ENCODE assay signal across 30 mouse cellular contexts in the genomic region with DNA sequence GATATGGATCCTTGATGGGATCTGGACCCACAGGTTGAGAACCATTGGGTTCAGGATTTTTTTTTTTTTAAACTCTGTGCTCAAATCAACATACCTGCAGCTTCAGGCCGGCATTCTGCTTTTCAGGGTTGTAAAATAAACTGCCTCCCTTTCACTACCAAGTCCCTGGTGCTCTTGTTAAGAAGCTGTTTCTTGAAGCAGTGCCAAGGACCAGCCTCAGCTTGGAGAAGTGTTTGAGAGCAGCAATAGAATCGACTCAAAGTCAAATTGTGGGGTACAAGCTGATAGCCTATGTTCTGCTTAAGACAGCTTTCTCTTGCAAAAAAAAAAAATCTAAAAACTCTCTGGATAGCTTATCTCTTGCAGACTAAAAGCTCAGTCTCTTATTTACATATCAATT. TPM values are rescaled to one million over a fixed set of nuclear protein-coding genes. Genes with fewer than 3 reads are reported as not detected.
A peak's percentile ranks its signal among the peaks of the same experiment; 100 is the strongest.
DNase-seq lines count a peak whose midpoint lies in the region; ATAC-seq and TF ChIP-seq lines count a peak whose summit lies in the region.
"Had no signal": no experiment of that assay in that cellular context is flagged by ENCODE, and none has a peak within 500 bp of the region (broad histone marks: within the 10 kb centered on the region; RNA-seq: fewer than 3 reads in every experiment).

No protein-coding gene starts in this region.

- H3K27me3 ChIP-seq in embryonic facial prominence, embryonic 14.5 days (replicated peaks; ENCODE audit: control insufficient read depth, insufficient read depth, low read length): no peaks in the 10 kb centered on the region
- no peaks in the 10 kb centered on the region for H3K27me3 ChIP-seq in embryonic facial prominence, embryonic 10.5 days (replicated peaks; ENCODE audit: low read depth, poor library complexity, severe bottlenecking)
- H3K27me3 ChIP-seq in limb, embryonic 13.5 days: 0 out of 2 replicates have a peak, but pooled peaks cover 3% of the 10 kb centered on the region
- H3K27me3 ChIP-seq in limb, embryonic 10.5 days (ENCODE audit: low read depth, poor library complexity, severe bottlenecking): no peaks in the 10 kb centered on the region
- H3K27me3 ChIP-seq in midbrain, postnatal 0 days (ENCODE audit: insufficient read depth, low read length): no peaks in the 10 kb centered on the region
- H3K27me3 ChIP-seq in midbrain, embryonic 10.5 days (ENCODE audit: low read depth, poor library complexity, severe bottlenecking): no peaks in the 10 kb centered on the region
- no peaks in the 10 kb centered on the region for H3K27me3 ChIP-seq in intestine, embryonic 16.5 days (replicated peaks; ENCODE audit: control insufficient read depth, insufficient read depth, low read length)
- H3K27me3 ChIP-seq: embryonic facial prominence, embryonic 12.5 days; forebrain, embryonic 12.5 days; heart, embryonic 13.5 days; hindbrain, embryonic 12.5 days; hindbrain, embryonic 15.5 days; intestine, embryonic 15.5 days; Patski had no signal

- H3K36me3 ChIP-seq in embryonic facial prominence, embryonic 14.5 days (ENCODE audit: control insufficient read depth, insufficient read depth, low read length): no peaks in the 10 kb centered on the region
- no peaks in the 10 kb centered on the region for H3K36me3 ChIP-seq in embryonic facial prominence, embryonic 10.5 days (replicated peaks)
- H3K36me3 ChIP-seq in limb, embryonic 13.5 days: no peaks in the 10 kb centered on the region
- no peaks in the 10 kb centered on the region for H3K36me3 ChIP-seq in limb, embryonic 10.5 days
- H3K36me3 ChIP-seq in midbrain, postnatal 0 days (ENCODE audit: insufficient read depth, low read length): no peaks in the 10 kb centered on the region
- no peaks in the 10 kb centered on the region for H3K36me3 ChIP-seq in midbrain, embryonic 10.5 days
- H3K36me3 ChIP-seq in intestine, embryonic 16.5 days (ENCODE audit: control insufficient read depth, insufficient read depth, low read length): no peaks in the 10 kb centered on the region
- H3K36me3 ChIP-seq: embryonic facial prominence, embryonic 12.5 days; forebrain, embryonic 12.5 days; G1E; heart, embryonic 10.5 days; heart, embryonic 13.5 days; hindbrain, embryonic 12.5 days; hindbrain, embryonic 15.5 days; intestine, embryonic 15.5 days had no signal

- no peak overlapping the region for H3K27ac ChIP-seq in embryonic facial prominence, embryonic 14.5 days (replicated peaks; ENCODE audit: low read depth, low read length)
- no peak overlapping the region for H3K27ac ChIP-seq in embryonic facial prominence, embryonic 10.5 days (replicated peaks)
- H3K27ac ChIP-seq in limb, embryonic 13.5 days: no peak overlapping the region
- H3K27ac ChIP-seq in limb, embryonic 10.5 days: no peak overlapping the region
- H3K27ac ChIP-seq in midbrain, postnatal 0 days (ENCODE audit: low read depth, low read length): no peak overlapping the region
- no peak overlapping the region for H3K27ac ChIP-seq in midbrain, embryonic 10.5 days (replicated peaks)
- peak overlapping the region; percentile 64; the same call in 1 of the 2 replicates for H3K27ac ChIP-seq in olfactory bulb, adult 2 months (ENCODE audit: insufficient read depth, low read depth, low read length)
- H3K27ac ChIP-seq in intestine, embryonic 16.5 days (ENCODE audit: low read length): no peak overlapping the region
- H3K27ac ChIP-seq: embryonic facial prominence, embryonic 12.5 days; forebrain, embryonic 12.5 days; heart, adult 2 months; heart, embryonic 10.5 days; heart, embryonic 13.5 days; hindbrain, embryonic 12.5 days; hindbrain, embryonic 15.5 days; intestine, embryonic 15.5 days had no signal

- H3K9me3 ChIP-seq in embryonic facial prominence, embryonic 14.5 days (ENCODE audit: control insufficient read depth, low read length): no peaks in the 10 kb centered on the region
- H3K9me3 ChIP-seq in embryonic facial prominence, embryonic 10.5 days: no peaks in the 10 kb centered on the region
- H3K9me3 ChIP-seq in limb, embryonic 13.5 days: no peaks in the 10 kb centered on the region
- H3K9me3 ChIP-seq in limb, embryonic 10.5 days (replicated peaks): no peaks in the 10 kb centered on the region
- no peaks in the 10 kb centered on the region for H3K9me3 ChIP-seq in midbrain, postnatal 0 days (ENCODE audit: low read length)
- no peaks in the 10 kb centered on the region for H3K9me3 ChIP-seq in midbrain, embryonic 10.5 days (replicated peaks)
- H3K9me3 ChIP-seq in intestine, embryonic 16.5 days (ENCODE audit: control insufficient read depth, low read length): no peaks in the 10 kb centered on the region
- H3K9me3 ChIP-seq: embryonic facial prominence, embryonic 12.5 days; forebrain, embryonic 12.5 days; G1E; heart, embryonic 10.5 days; heart, embryonic 13.5 days; hindbrain, embryonic 12.5 days; hindbrain, embryonic 15.5 days; intestine, embryonic 15.5 days had no signal

- no peak for TF ChIP-seq POLR2A in olfactory bulb, adult 2 months (IDR thresholded peaks at IDR 0.05; ENCODE audit: insufficient read depth, low read depth, low read length)

- TF ChIP-seq CTCF in midbrain, postnatal 0 days (IDR thresholded peaks at IDR 0.05): no peak
- TF ChIP-seq CTCF in olfactory bulb, adult 2 months (IDR thresholded peaks at IDR 0.05; ENCODE audit: insufficient read depth, low read depth, low read length): no peak

- no peak overlapping the region for H3K4me2 ChIP-seq in embryonic facial prominence, embryonic 14.5 days (ENCODE audit: low read depth, low read length)
- no peak overlapping the region for H3K4me2 ChIP-seq in limb, embryonic 13.5 days (replicated peaks)
- no peak overlapping the region for H3K4me2 ChIP-seq in midbrain, postnatal 0 days (ENCODE audit: low read depth, low read length, poor library complexity, severe bottlenecking)
- no peak overlapping the region for H3K4me2 ChIP-seq in intestine, embryonic 16.5 days (ENCODE audit: low read depth, low read length)
- H3K4me2 ChIP-seq: embryonic facial prominence, embryonic 12.5 days; forebrain, embryonic 12.5 days; heart, embryonic 13.5 days; hindbrain, embryonic 12.5 days; hindbrain, embryonic 15.5 days; intestine, embryonic 15.5 days had no signal

- WGBS in embryonic facial prominence, embryonic 14.5 days: 46% methylated on average over 2 of the region's 2 CpGs
- WGBS in embryonic facial prominence, embryonic 10.5 days: 53% methylated on average over 2 of the region's 2 CpGs
- WGBS in limb, embryonic 13.5 days: 20% methylated on average over 2 of the region's 2 CpGs
- 49% methylated on average over 2 of the region's 2 CpGs for WGBS in limb, embryonic 10.5 days
- WGBS in midbrain, postnatal 0 days: 19% methylated on average over 2 of the region's 2 CpGs
- WGBS in midbrain, embryonic 10.5 days: 48% methylated on average over 2 of the region's 2 CpGs
- 7% methylated on average over 2 of the region's 2 CpGs for WGBS in olfactory bulb, adult 2 months
- WGBS in intestine, embryonic 16.5 days: 20% methylated on average over 2 of the region's 2 CpGs

- H3K9ac ChIP-seq in embryonic facial prominence, embryonic 14.5 days (ENCODE audit: low read depth, low read length): no peak overlapping the region
- no peak overlapping the region for H3K9ac ChIP-seq in limb, embryonic 13.5 days
- H3K9ac ChIP-seq in midbrain, postnatal 0 days (replicated peaks; ENCODE audit: low read length, poor library complexity, severe bottlenecking): no peak overlapping the region
- H3K9ac ChIP-seq in intestine, embryonic 16.5 days (ENCODE audit: low read depth, low read length): no peak overlapping the region
- H3K9ac ChIP-seq: embryonic facial prominence, embryonic 12.5 days; forebrain, embryonic 12.5 days; forebrain, postnatal 0 days; heart, embryonic 13.5 days; hindbrain, embryonic 12.5 days; hindbrain, embryonic 15.5 days; intestine, embryonic 15.5 days had no signal

- peak; percentile 30 for DNase-seq in embryonic facial prominence, embryonic 14.5 days (ENCODE audit: low spot score)
- DNase-seq in embryonic facial prominence, embryonic 10.5 days (ENCODE audit: low spot score): no peak
- DNase-seq in limb, embryonic 10.5 days (ENCODE audit: low spot score): no peak
- DNase-seq in midbrain, postnatal 0 days (ENCODE audit: low spot score): peak; percentile 18
- DNase-seq in midbrain, embryonic 10.5 days (ENCODE audit: low spot score): no peak
- DNase-seq: adrenal gland, postnatal 10 days; adrenal gland, postnatal 36 days; cerebellum, adult 11-12 months; cerebellum, adult 8-10 months; cerebellum, postnatal 14 days; forebrain, postnatal 0 days; gastrocnemius, postnatal 10 days; gastrocnemius, postnatal 36 days; heart, adult 2 months; heart, postnatal 14 days; heart, postnatal 4 days had no signal

- no peaks in the 10 kb centered on the region; the same call in 1 of the 2 replicates for H3K4me1 ChIP-seq in embryonic facial prominence, embryonic 14.5 days (ENCODE audit: control insufficient read depth, insufficient read depth, low read length)
- peaks cover 8% of the 10 kb centered on the region; the same call in 1 of the 2 replicates for H3K4me1 ChIP-seq in embryonic facial prominence, embryonic 10.5 days
- H3K4me1 ChIP-seq in limb, embryonic 13.5 days: peaks cover 16% of the 10 kb centered on the region
- 0 out of 2 replicates have a peak, but pooled peaks cover 4% of the 10 kb centered on the region for H3K4me1 ChIP-seq in limb, embryonic 10.5 days
- no peaks in the 10 kb centered on the region for H3K4me1 ChIP-seq in midbrain, postnatal 0 days (ENCODE audit: insufficient read depth, low read length)
- peaks cover 34% of the 10 kb centered on the region for H3K4me1 ChIP-seq in midbrain, embryonic 10.5 days
- H3K4me1 ChIP-seq in olfactory bulb, adult 2 months (ENCODE audit: control insufficient read depth, insufficient read depth, low read length): peaks cover 9% of the 10 kb centered on the region
- no peaks in the 10 kb centered on the region for H3K4me1 ChIP-seq in intestine, embryonic 16.5 days (ENCODE audit: control insufficient read depth, insufficient read depth, low read length)
- H3K4me1 ChIP-seq: heart, embryonic 10.5 days; heart, embryonic 13.5 days; hindbrain, embryonic 12.5 days; hindbrain, embryonic 15.5 days; intestine, embryonic 15.5 days had no signal

- no peak for ATAC-seq in embryonic facial prominence, embryonic 14.5 days (ENCODE audit: low read depth)
- ATAC-seq in limb, embryonic 13.5 days (ENCODE audit: low FRiP score, low read depth): peak; percentile 36; the same call in 1 of the 2 replicates
- ATAC-seq in midbrain, postnatal 0 days (ENCODE audit: low FRiP score): no peak
- ATAC-seq in intestine, embryonic 16.5 days: no peak
- ATAC-seq: forebrain, postnatal 0 days; intestine, embryonic 15.5 days; Patski had no signal

- H3K4me3 ChIP-seq in embryonic facial prominence, embryonic 14.5 days (ENCODE audit: low read depth, low read length): no peak overlapping the region
- H3K4me3 ChIP-seq in embryonic facial prominence, embryonic 10.5 days: no peak overlapping the region
- H3K4me3 ChIP-seq in limb, embryonic 13.5 days: no peak overlapping the region
- H3K4me3 ChIP-seq in limb, embryonic 10.5 days: no peak overlapping the region
- H3K4me3 ChIP-seq in midbrain, postnatal 0 days (ENCODE audit: low read depth, low read length): no peak overlapping the region
- H3K4me3 ChIP-seq in midbrain, embryonic 10.5 days: no peak overlapping the region
- no peak overlapping the region for H3K4me3 ChIP-seq in olfactory bulb, adult 2 months (ENCODE audit: insufficient read depth, low read depth, low read length)
- H3K4me3 ChIP-seq in intestine, embryonic 16.5 days (ENCODE audit: low read length): no peak overlapping the region
- H3K4me3 ChIP-seq: embryonic facial prominence, embryonic 12.5 days; erythroblast, embryonic 14.5 days; forebrain, embryonic 12.5 days; heart, adult 2 months; heart, embryonic 10.5 days; heart, embryonic 13.5 days; hindbrain, embryonic 12.5 days; hindbrain, embryonic 15.5 days; intestine, embryonic 15.5 days had no signal

RNA-seq across cellular contexts. Expression of gene Kcnf1, which starts 34.9 kb away (rescaled TPM):
- 0.28 and 0.32 TPM in 2 replicates for polyA plus RNA-seq in embryonic facial prominence, embryonic 14.5 days (2014; fragmentation: Nextera tagmentation; extraction: Ambion mirVana)
- polyA plus RNA-seq in embryonic facial prominence, embryonic 10.5 days (2016; fragmentation: Nextera tagmentation; extraction: Ambion mirVana): 0.53 and 0.55 TPM in 2 replicates
- 0.63 and 0.80 TPM in 2 replicates for polyA plus RNA-seq in limb, embryonic 13.5 days (2015; fragmentation: Nextera tagmentation; extraction: Ambion mirVana)
- polyA plus RNA-seq in limb, embryonic 10.5 days (2016; fragmentation: Nextera tagmentation; extraction: Ambion mirVana): 0.33 and 0.53 TPM in 2 replicates
- total RNA-seq in midbrain, postnatal 0 days (2014; rRNA removed): 11.0 and 12.2 TPM in 2 replicates
- polyA plus RNA-seq in midbrain, postnatal 0 days (2015; fragmentation: Nextera tagmentation; extraction: Ambion mirVana): 4.7 and 5.1 TPM in 2 replicates
- 0.33 and 0.71 TPM in 2 replicates for polyA plus RNA-seq in midbrain, embryonic 10.5 days (2016; fragmentation: Nextera tagmentation; extraction: Ambion mirVana)
- polyA plus RNA-seq in olfactory bulb, adult 2 months (2012; ENCODE audit: insufficient read depth, insufficient read length, low replicate concordance, missing spikeins): 128 TPM in 1 of 2 replicates, not detected in the other
- 0.61 and 0.66 TPM in 2 replicates for polyA plus RNA-seq in intestine, embryonic 16.5 days (2015; fragmentation: Nextera tagmentation; extraction: Ambion mirVana)
- total RNA-seq: granulocyte monocyte progenitor cell, adult 5-6 weeks; heart, adult 2 months had no signal
- polyA plus RNA-seq: erythroblast, embryonic 14.5 days; G1E had no signal

Comparison
In these comparisons a context has a peak if more than half of its experiments do, and no peak if none do; other contexts are left out.
1. DNase-seq: peak in embryonic facial prominence, embryonic 14.5 days (single experiment) and midbrain, postnatal 0 days (single experiment); none in embryonic facial prominence, embryonic 10.5 days (single experiment), limb, embryonic 10.5 days (single experiment) and midbrain, embryonic 10.5 days (single experiment).